Mouse (Mus musculus) limb, embryonic 14.5 days (tissue): Measurements from ENCODE around the gene Oaz2. TPM values are rescaled to one million over a fixed set of nuclear protein-coding genes. Genes with fewer than 3 reads are reported as not detected.

Experiments
- ATAC-seq: fragments of 200-750 bp; cut with Nextera tagmentation; 2 replicates; pipeline ENCODE4 v1.8.0; 2017; ENCODE audit warnings: low read depth, moderate number of reproducible peaks, moderate TSS enrichment; ENCODE audit not compliant: low FRiP score
- DNase-seq: peaks from one replicate; pipeline ENCODE4 v3.0.0-alpha.2; 2015; ENCODE audit warnings: low spot score
- H3K27ac ChIP-seq: fragments of 300-500 bp; sonication (generic); replicated peaks from 2 replicates; pipeline ENCODE4 v1.5.1; 2014; ENCODE audit warnings: low read depth, mild to moderate bottlenecking, low read length, moderate library complexity, mixed read lengths
- H3K27me3 ChIP-seq: fragments of 300-500 bp; sonication (generic); 2 replicates; pipeline ENCODE4 v1.6.1; 2014; ENCODE audit warnings: low read length, mixed read lengths; ENCODE audit not compliant: control insufficient read depth, insufficient read depth
- H3K36me3 ChIP-seq: fragments of 300-500 bp; sonication (generic); 2 replicates; pipeline ENCODE4 v1.6.1; 2014; ENCODE audit warnings: mild to moderate bottlenecking, low read length, moderate library complexity, mixed read lengths; ENCODE audit not compliant: control insufficient read depth, insufficient read depth
- H3K4me1 ChIP-seq: fragments of 300-500 bp; sonication (generic); 2 replicates; pipeline ENCODE4 v1.6.1; 2014; ENCODE audit warnings: antibody characterized with exemption, low read length, mixed read lengths; ENCODE audit not compliant: control insufficient read depth, insufficient read depth
- H3K4me2 ChIP-seq: fragments of 300-500 bp; sonication (generic); replicated peaks from 2 replicates; pipeline ENCODE4 v1.6.1; 2014; ENCODE audit warnings: low read depth, mild to moderate bottlenecking, low read length, moderate library complexity; ENCODE audit not compliant: severe bottlenecking
- H3K4me3 ChIP-seq: fragments of 300-500 bp; sonication (generic); replicated peaks from 2 replicates; pipeline ENCODE4 v1.5.1; 2014; ENCODE audit warnings: low read length
- H3K9ac ChIP-seq: fragments of 300-500 bp; sonication (generic); 2 replicates; pipeline ENCODE4 v1.6.1; 2014; ENCODE audit warnings: mild to moderate bottlenecking, low read depth, low read length, moderate library complexity; ENCODE audit not compliant: severe bottlenecking
- H3K9me3 ChIP-seq: fragments of 300-500 bp; sonication (generic); 2 replicates; pipeline ENCODE4 v1.6.1; 2016; ENCODE audit warnings: low read length; ENCODE audit not compliant: control insufficient read depth
- POLR2A ChIP-seq: fragments of 200-500 bp; IDR thresholded peaks from 2 replicates; pipeline ENCODE4 v1.8.0; 2012; ENCODE audit warnings: inconsistent platforms, mild to moderate bottlenecking, moderate library complexity, borderline replicate concordance; ENCODE audit not compliant: insufficient read depth, insufficient read length; ENCODE audit errors: extremely low read depth
- WGBS: fragments of 180-500 bp; shearing (Covaris S2); extraction: QIAGEN DNeasy Blood & Tissue Kit; methylation state at CpG from one replicate; pipeline ENCODE4 v1.1.7; 2014; 5-methylcytosine and 5-hydroxymethylcytosine counted together
- polyA plus RNA-seq, 2 experiments: library from polyadenylated mRNA; depleted of rRNA in 1 of 2; stranded (reverse) in 1 of 2; unstranded in 1 of 2; fragments of >200 nt; fragmentation: Nextera tagmentation in 1 of 2; extraction: Ambion mirVana in 1 of 2; gene quantifications; 2 replicates each; pipeline versions ENCODE4 v1.2.1 to v1.2.3; 2012 to 2014

Oaz2 gene
- polyA plus RNA-seq, 2 experiments, result 199 to 221 TPM

DNA sequence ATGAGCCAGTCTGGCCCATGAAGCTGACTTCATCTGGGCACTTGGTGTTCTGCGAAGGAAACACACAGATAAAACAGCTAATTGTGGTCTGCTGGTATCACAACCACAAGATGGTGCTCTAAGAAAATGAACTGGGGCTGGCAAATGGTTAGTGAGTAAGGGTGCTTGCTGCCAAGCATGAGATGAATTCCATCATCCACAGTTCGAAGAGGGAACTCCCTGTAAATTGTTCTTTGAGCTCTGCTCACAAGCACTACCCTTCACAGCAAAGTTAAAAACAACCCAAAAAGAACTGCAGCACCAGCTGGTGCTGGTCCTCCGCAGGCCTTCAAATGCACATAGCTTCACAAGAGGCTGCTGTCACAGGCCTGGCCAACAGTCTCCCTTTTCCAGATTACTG lies 27.8 kb downstream of the Oaz2 start:
- peaks cover 91% of the 10 kb centered on the region for H3K36me3 ChIP-seq
- no peak overlapping the region for H3K27ac ChIP-seq

DNA sequence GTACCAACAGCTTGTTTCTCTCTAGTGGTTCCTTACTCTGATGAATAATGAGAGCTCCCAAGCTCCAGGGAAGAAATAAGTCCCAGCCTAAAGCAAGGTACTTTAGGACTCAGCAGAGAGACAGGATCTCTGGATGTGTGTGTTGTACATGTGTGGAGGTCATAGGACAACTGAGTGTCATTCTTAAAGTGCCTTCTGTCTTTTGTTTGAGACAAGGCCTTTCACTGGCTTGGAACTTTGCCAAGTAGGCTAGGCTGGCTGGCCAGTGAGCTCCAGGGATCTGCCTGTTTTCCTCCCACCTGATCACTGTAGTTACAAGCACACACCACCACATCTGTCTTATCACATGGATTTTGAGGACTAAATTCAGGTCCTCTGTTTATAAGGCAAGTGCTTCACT lies 28.5 kb downstream of the Oaz2 start:
- DNase-seq, result no peak
- 0 out of 2 replicates have a peak overlapping the region, but pooled peaks have one; percentile 5 for H3K27ac ChIP-seq

More for the DNA sequence above, 27.8 kb downstream of the Oaz2 start:
- Histone ChIP-seq H3K4me3 (no peak overlapping the region), H3K4me1 (peaks cover 6% of the 10 kb centered on the region; the same call in 1 of the 2 replicates), H3K27me3 (no peaks in the 10 kb centered on the region), H3K9me3 (no peaks in the 10 kb centered on the region), H3K4me2 (no peak overlapping the region), H3K9ac (no peak overlapping the region)
- ATAC-seq (no peak), DNase-seq (peak; percentile 68)
- TF ChIP-seq POLR2A, result no peak
- 66% methylated on average over 3 of the region's 3 CpGs for WGBS

DNA sequence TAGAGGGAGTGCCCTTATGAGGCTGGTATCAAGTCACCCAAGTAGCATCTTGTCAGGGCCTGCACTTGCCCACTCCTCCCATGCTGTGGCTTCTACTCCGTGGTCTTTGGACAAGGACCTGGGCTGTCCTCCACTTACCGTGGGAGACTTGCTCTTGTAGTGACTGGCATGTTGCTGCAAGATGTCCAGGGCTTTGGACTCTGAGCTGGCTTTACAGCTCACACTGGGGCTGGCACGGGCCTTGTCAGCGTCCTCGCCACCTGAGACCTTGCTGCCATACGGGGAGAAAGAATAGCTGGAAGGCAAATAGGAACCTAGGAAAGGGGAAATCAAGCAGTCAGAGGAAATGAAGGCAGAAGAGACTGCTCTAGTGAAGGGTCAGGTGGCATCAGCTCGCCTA lies 29.6 kb downstream of the Oaz2 start:
- H3K36me3 ChIP-seq, result peaks cover 92% of the 10 kb centered on the region
- ATAC-seq, result no peak
- WGBS, result 77% methylated on average over 7 of the region's 7 CpGs

More for the DNA sequence above, 28.5 kb downstream of the Oaz2 start:
- ATAC-seq, result no peak
- no peak for TF ChIP-seq POLR2A
- no peak overlapping the region for H3K9ac ChIP-seq
- peaks cover 92% of the 10 kb centered on the region for H3K36me3 ChIP-seq
- peaks cover 6% of the 10 kb centered on the region; the same call in 1 of the 2 replicates for H3K4me1 ChIP-seq
- H3K4me3 ChIP-seq, result no peak overlapping the region
- no peaks in the 10 kb centered on the region for H3K9me3 ChIP-seq
- no peak overlapping the region for H3K4me2 ChIP-seq
- H3K27me3 ChIP-seq, result no peaks in the 10 kb centered on the region

DNA sequence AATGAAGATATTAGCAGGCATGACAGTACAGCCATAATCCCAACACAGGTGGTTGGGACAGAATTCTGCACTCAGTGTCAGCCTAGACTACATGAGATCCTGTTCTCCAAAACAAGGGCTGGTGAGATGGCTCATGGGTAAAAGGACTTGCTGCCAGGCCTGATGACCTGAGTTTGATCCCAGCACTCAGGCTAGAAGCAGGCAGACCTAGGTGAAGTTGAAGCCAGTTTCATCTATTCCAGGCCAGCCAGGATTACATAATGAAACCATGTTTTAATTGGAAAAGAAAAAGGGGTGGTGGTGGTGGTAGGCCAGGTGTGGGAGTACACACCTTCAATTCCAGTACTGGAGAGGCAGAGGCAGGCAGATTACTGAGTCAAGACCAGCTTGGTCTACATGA lies 30.2 kb downstream of the Oaz2 start:
- ATAC-seq (no peak), DNase-seq (no peak)
- Histone ChIP-seq H3K9ac (no peak overlapping the region), H3K9me3 (no peaks in the 10 kb centered on the region), H3K27me3 (no peaks in the 10 kb centered on the region), H3K4me3 (no peak overlapping the region), H3K36me3 (peaks cover 93% of the 10 kb centered on the region), H3K4me2 (no peak overlapping the region), H3K27ac (no peak overlapping the region), H3K4me1 (peaks cover 3% of the 10 kb centered on the region; the same call in 1 of the 2 replicates)
- no peak for TF ChIP-seq POLR2A

More for the DNA sequence above, 29.6 kb downstream of the Oaz2 start:
- no peak for DNase-seq
- Histone ChIP-seq H3K4me2 (no peak overlapping the region), H3K27me3 (no peaks in the 10 kb centered on the region), H3K4me3 (no peak overlapping the region), H3K4me1 (peaks cover 6% of the 10 kb centered on the region; the same call in 1 of the 2 replicates), H3K9me3 (no peaks in the 10 kb centered on the region), H3K9ac (no peak overlapping the region), H3K27ac (no peak overlapping the region)
- no peak for TF ChIP-seq POLR2A

DNA sequence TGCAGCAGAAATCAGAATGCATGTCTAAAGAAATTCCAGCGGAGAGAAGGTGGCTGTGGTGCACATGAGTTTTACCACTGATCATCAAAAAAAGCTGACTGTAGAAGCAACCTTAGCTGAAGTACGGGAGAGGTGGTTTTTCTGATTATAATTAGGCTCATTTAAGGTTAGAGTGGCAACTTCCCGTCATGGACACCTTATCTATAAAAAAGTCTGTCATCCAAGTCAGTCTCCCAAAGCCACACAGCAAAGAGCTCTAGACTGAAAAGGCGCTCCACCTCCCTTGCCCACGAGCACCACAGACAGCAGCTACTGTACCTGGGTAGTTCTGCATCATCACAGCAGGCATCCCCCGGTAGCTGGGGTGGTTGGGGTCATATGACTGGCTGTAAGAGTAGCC lies 32.7 kb downstream of the Oaz2 start:
- no peaks in the 10 kb centered on the region for H3K27me3 ChIP-seq
- no peak overlapping the region for H3K4me3 ChIP-seq
- H3K4me1 ChIP-seq, result no peaks in the 10 kb centered on the region
- no peak for TF ChIP-seq POLR2A
- WGBS, result 85% methylated on average over 6 of the region's 6 CpGs
- peaks cover 82% of the 10 kb centered on the region for H3K36me3 ChIP-seq
- H3K4me2 ChIP-seq, result no peak overlapping the region
- H3K9me3 ChIP-seq, result no peaks in the 10 kb centered on the region
- H3K27ac ChIP-seq, result no peak overlapping the region
- ATAC-seq (no peak), DNase-seq (no peak)
- H3K9ac ChIP-seq, result no peak overlapping the region

DNA sequence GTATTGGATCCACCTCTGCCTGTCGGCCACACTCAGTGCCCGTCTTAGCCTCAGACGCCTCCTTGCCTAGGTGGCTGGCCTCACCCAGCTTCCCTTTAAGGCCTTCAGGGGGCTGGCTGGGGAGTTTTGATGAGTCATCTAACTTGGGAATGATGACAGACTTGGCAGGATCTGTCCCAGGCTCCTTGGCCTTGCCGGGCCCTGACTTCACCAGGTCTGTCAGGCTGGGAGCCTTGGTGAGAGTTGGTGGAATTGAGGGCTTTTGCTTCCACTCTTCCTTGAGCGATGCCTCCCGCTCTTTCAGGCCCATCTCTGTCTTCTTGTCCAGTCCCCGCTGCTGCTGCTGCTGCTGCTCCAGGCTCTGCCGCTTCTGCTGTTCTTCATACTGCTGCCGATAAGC lies 34.5 kb downstream of the Oaz2 start:
- no peak overlapping the region for H3K4me2 ChIP-seq
- H3K4me1 ChIP-seq, result no peaks in the 10 kb centered on the region
- DNase-seq (no peak), ATAC-seq (no peak)
- WGBS, result 90% methylated on average over 9 of the region's 9 CpGs
- no peak overlapping the region for H3K9ac ChIP-seq
- peaks cover 68% of the 10 kb centered on the region for H3K36me3 ChIP-seq
- H3K9me3 ChIP-seq, result no peaks in the 10 kb centered on the region
- no peaks in the 10 kb centered on the region for H3K27me3 ChIP-seq
- TF ChIP-seq POLR2A, result no peak
- H3K27ac ChIP-seq, result no peak overlapping the region
- no peak overlapping the region for H3K4me3 ChIP-seq
